Mouse (Mus musculus) central nervous system, embryonic 14 days (tissue): ENCODE measurements around the gene Mfsd6. TPM values are rescaled to one million over a fixed set of nuclear protein-coding genes. Genes with fewer than 3 reads are reported as not detected.

Experiments used
- polyA plus RNA-seq: library from polyadenylated mRNA; depleted of rRNA; stranded (reverse); fragments of >200 nt; gene quantifications from 2 replicates; pipeline ENCODE4 v1.2.3, GENCODE M21; 2012; rRNA removed

The Mfsd6 gene
- polyA plus RNA-seq = 14.6 and 15.7 TPM in 2 replicates

DNA sequence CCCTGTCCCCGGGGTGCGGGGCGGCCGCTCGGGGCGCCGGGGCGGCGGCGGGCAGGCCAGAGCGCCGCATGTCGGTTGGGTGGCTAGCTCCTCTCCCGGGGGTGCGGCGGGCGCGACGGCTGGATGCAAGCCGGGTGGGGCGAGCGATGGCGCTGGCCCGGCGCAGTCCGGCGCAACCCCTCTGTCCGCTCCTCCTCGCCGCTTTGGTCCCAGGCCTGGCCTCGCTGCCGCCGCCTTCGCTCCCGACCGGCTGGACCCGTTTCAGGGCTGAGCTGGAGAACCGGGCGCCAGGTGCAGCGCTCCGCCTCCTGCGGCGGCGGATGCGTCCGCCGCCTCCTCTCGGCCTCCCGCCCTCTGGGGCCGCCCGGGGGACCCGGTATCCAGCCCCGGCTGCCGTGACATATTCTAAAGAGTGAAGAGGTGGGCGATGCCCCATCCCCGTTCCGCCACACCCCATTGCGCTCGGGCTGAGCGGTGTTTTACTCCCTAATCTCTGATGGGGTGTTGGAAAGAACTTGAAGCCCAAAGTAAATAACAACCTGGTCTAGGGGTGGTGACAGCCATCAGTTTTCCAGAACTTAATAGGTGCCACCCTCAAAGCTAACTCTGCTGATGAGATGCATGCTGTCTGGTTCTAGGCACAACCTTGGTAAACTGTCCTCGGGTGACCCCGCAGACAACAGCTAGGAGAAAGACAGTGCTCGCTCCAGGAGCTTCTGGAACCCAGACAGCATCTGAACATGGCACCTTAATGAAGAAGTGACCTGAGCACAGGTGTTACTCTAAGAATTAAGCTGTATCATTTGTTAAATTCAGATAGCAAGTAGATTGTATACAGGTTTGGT is at the start of gene Mfsd6:
TSS of gene Mfsd6 (minus strand) at position 407 of the 845 bp plus-strand sequence.

DNA sequence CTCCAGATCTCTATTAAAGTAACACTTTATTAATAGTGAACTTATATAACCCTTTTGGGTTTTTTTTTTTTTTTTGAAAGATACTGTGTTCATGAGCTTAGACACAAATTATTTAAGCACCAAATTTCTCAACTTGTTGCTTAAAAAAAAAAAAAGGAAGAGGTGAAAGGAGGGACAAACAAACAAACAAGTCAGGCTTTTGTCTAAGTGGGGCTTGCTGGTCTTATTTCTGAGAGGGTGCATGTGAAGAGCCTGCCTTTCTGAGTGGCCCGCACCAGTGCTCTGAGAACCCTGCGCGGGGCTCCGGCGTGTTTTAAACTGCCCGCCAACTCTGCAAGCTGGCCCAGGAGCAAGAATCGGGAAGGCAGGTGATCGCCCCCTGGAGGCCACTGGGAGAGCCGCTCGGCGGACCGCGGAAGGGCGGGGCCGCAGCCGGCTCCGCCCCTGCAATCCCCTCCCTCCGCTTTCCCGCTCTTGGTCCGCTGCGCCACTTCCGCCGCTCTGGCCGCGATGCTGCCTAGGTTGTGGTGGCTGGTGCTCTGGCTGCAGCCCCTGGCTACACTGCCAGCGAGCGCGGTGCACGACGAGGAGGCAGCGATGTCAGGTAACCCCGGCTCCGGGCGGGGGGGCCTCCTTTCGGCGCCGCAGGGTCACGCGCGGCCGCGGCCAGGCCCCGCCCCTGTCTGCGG is 96.9 kb downstream of the Mfsd6 start, which contains the start of gene Nemp2:
TSS of gene Nemp2 (plus strand) at position 456 of the 689 bp plus-strand sequence.

Other genes starting within 250 kb of the Mfsd6 start
- gene Nab1, start 226.8 kb downstream of the Mfsd6 start, polyA plus RNA-seq = 11.6 and 12.0 TPM in 2 replicates
- 21.8 and 22.4 TPM in 2 replicates for gene Nemp2, start 96.8 kb downstream of the Mfsd6 start, polyA plus RNA-seq
- 18.6 and 21.4 TPM in 2 replicates for gene Inpp1, start 90.2 kb upstream of the Mfsd6 start, polyA plus RNA-seq
- 22.0 and 24.5 TPM in 2 replicates for gene Hibch, start 117.5 kb upstream of the Mfsd6 start, polyA plus RNA-seq